Mouse (Mus musculus) brain, embryonic 14.5 days (tissue): Measurements from ENCODE around the gene Gm10803. TPM values are rescaled to one million over a fixed set of nuclear protein-coding genes. Genes with fewer than 3 reads are reported as not detected.
"Not testable (repeated sequence)": the region's sequence is repeated elsewhere in the genome, so short reads cannot be mapped to it uniquely, and the experiment has no call there.

Experiments used
- DNase-seq: peaks from one replicate; pipeline ENCODE4 v3.0.0-alpha.2; 2011; ENCODE audit warnings: low read depth
- CTCF ChIP-seq: fragments of 200-500 bp; IDR thresholded peaks from 2 replicates; pipeline ENCODE4 v1.5.1; 2012; ENCODE audit warnings: inconsistent platforms, mild to moderate bottlenecking, moderate library complexity, borderline replicate concordance; ENCODE audit not compliant: insufficient read depth, insufficient read length; ENCODE audit errors: extremely low read depth
- POLR2A ChIP-seq: fragments of 200-500 bp; IDR thresholded peaks from 2 replicates; pipeline ENCODE4 v1.6.1; 2012; ENCODE audit warnings: mild to moderate bottlenecking, inconsistent platforms, borderline replicate concordance; ENCODE audit not compliant: poor library complexity, insufficient read depth, insufficient read length, severe bottlenecking; ENCODE audit errors: extremely low read depth
- polyA plus RNA-seq: library from polyadenylated mRNA; depleted of rRNA; stranded (reverse); fragments of >200 nt; gene quantifications from 2 replicates; pipeline ENCODE4 v1.2.3, GENCODE M21; 2012; rRNA removed

Gm10803 gene
- not detected in 2 replicates for polyA plus RNA-seq

DNA sequence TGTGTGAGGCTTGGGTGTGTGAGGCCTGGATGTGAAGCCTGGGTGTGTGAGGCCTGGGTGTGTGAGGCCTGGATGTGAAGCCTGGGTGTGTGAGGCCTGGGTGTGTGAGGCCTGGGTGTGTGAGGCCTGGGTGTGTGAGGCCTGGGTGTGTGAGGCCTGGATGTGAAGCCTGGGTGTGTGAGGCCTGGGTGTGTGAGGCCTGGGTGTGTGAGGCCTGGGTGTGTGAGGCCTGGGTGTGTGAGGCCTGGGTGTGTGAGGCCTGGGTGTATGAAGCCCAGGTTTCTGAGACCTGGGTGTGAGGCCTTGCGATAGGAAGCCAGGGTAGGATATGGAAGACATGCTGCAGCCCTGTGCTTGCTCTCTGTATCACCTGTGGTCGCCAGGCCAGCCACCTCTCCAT lies at the start of gene Gm10803:
Gene Gm10803 (plus strand): TSS at position 301 of the 400 bp plus-strand sequence.
- DNase-seq, result not testable (repeated sequence)

DNA sequence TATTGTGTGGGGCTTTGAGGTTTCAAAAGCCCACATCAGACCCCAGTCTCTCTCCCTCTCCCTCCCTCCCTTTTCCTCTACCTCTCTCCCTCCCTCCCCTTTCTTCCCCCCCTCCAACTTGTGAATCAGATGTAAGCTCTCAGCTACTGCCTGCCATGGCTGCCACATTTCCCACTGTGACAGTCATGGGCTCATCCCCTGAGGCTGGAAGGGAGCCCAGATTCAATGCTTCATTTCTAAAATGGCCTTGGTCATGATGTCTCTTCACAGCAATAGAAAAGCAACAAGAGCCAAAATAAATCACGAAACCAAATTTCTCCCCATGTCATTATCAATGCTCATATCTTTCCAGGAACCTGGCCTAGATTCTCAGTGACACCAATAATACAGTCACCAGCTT lies 49.5 kb upstream of the Gm10803 start:
- TF ChIP-seq POLR2A (no peak), CTCF (no peak)
- DNase-seq, result peak; percentile 47

DNA sequence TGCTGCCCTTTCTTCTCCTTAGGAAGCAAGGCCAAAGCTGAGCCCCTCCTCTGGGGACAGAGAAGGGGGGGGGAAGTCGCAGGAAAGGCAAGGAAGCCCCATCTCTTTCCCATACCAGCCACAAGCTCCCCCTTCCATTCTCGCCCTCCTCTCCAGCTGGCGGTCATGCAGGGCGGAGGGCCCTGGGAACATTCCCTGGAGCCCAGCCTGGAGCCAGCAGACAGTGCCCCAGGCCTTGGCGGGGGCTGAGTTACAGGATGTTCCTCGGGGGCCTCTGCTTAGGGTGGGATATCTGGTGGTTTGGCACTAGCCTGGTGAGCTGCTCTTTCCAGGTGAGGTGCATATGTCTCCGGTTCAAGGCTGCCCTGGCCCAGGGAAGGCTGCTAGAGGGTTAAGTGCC lies 48.2 kb upstream of the Gm10803 start:
- no peak for TF ChIP-seq POLR2A
- TF ChIP-seq CTCF, result no peak
- DNase-seq, result no peak

DNA sequence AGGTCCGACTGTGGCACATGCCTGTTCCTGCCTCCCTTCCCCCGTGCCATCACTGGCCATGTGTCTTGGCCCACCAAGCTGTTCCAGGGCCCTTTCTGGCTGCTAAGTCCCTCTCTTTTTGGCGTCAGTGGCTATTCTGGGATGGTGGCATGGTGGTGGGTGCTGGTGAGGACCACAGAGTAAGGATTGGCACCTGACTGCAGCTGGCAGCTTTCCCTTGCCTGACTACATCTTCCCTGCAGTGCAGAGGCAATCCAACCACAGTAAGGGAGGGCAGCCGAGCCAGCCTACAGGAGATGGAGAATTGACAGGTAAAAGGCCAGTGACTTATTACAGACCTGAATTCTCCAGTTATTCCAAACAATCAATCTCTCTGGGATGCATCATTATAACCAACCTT lies 45.1 kb upstream of the Gm10803 start:
- no peak for TF ChIP-seq POLR2A
- no peak for TF ChIP-seq CTCF
- no peak for DNase-seq

DNA sequence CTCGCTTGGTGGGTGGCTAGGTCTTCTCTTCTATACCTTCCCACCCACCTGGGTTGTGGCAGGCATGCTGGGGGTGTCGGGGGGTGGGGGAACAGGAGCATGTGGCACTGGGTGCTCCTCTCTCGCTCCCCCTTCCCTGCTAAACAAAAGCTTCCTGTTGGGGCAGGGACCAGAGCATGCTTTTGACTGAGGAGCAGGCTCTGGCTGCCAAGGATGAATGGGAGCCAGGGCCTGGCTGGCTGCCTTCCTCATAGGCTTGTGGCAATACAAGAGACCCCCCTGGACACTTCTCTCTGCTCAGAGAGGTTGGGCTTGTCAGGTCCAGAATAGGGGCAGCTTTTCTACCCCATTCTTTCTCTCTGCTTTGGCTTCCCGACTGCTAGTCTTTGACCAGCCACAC lies 39.3 kb upstream of the Gm10803 start:
- DNase-seq, result peak; percentile 86
- TF ChIP-seq CTCF (no peak), POLR2A (no peak)

DNA sequence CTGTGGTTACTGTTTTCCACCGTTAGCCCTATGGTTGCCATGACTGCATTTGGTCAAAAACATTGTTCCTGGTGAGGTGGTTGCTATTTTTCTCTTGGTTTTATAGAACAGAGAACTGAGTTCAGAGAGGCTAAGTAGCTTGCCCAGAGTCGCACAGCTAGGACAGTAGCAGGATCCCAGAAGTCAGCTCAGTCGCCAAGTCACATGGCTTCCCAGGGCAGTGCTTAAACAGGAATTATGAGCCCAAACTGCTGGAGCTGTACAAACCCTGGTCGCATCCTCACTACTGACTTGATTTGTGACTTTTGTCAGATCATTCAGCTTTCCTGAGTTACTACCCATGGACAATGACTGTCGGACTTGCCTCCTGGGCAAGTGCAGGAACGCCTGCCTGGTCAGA lies 38.8 kb upstream of the Gm10803 start:
- TF ChIP-seq CTCF (no peak), POLR2A (no peak)
- DNase-seq, result peak; percentile 28

DNA sequence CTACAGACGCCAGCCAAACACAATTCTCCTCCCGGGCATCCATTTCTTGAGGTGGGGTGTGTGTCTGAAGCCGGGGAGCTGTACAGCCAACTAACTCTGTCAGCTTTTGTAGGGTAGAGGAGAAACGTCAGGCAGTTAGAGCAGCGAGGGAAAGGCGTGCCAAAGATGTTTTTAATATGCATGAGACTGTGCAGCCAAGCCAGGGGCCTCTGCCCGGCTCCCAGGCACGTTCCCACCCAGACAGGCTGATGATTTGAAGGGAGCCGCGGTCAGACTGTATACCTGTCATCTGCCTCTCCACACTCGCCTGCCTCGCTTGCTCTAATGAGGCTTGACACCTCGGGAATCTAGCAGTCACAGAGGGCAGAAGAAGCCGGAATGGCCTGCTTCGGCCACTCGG lies 38.4 kb upstream of the Gm10803 start:
- TF ChIP-seq CTCF, result no peak
- TF ChIP-seq POLR2A, result no peak
- DNase-seq, result peak; percentile 69

DNA sequence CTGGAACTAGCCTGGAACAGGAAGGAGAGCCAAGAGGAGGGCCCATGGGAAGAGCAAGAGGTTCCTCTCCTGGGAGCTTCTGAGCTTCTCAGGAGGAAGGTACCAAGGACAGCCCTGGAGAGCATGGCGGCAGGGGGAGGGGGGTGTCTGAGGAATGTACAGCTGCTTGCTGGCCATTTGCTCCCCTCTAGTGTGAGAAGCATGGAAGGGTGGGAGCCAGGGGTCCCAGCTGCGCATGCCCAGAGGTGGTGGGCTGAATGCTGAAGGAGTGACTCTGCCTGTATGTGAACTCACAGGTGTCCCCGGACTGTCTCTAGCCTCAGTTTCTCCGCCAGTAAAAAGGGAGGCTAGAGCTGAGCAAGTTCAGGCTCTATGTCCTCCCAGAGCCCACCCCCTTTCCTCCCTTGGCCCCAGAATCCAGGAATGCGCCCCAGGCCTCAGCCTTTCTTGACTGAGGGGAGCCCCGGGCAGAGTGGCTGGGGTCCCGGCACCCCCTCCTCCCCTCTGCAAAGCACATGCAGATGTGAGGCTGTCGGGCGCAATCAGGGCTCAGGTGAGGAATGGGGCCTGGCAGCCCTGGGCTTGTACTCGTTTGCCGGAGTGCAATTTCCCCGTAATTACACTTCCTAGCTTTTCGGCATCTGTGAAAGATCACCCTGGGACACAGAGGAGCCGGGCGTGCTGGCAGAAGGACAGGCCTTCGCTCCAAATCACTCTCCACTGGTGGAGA lies 35.2 kb upstream of the Gm10803 start:
- DNase-seq, result no peak
- TF ChIP-seq CTCF, result no peak
- no peak for TF ChIP-seq POLR2A

DNA sequence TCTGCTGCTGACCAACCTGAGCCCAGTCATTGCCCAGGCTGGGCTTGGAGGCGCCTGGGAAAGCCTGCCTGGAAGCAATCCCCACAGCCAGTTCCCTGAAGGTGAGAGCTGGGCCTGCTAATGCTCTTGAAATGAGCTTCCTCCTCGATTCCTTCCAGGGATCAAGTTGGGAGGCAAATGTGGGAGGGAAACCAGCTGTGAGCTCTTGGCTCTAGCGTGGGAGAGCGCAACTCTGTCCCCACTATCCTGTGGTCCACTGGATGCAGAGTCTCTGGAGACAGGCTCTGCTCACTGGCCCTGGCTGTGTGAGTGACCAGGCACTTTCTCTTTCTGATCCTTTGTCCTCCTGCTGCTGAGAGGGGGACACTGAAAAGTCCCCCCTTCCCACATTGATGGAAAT lies 30.8 kb upstream of the Gm10803 start:
- no peak for DNase-seq
- TF ChIP-seq CTCF, result no peak

DNA sequence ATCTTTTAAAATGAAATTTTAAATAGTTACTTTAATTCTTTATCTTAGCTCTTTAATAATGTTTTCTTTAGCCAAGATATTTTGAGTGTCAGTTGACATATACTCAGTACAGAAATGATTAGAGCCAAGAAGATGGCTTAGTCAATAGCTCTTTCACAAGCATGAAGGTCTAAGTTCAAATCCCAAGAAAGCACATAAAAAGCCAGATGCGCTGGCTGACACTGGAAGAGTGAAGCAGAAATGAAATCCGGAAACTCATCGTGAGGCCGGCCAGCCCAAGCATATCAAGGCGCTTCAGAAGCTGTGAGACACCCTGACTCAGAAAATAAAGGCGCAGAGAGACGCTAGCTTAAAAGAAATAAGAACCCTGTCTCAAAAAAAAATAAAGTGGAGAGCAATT lies 26.5 kb upstream of the Gm10803 start:
- no peak for DNase-seq
- TF ChIP-seq CTCF, result no peak
- no peak for TF ChIP-seq POLR2A

DNA sequence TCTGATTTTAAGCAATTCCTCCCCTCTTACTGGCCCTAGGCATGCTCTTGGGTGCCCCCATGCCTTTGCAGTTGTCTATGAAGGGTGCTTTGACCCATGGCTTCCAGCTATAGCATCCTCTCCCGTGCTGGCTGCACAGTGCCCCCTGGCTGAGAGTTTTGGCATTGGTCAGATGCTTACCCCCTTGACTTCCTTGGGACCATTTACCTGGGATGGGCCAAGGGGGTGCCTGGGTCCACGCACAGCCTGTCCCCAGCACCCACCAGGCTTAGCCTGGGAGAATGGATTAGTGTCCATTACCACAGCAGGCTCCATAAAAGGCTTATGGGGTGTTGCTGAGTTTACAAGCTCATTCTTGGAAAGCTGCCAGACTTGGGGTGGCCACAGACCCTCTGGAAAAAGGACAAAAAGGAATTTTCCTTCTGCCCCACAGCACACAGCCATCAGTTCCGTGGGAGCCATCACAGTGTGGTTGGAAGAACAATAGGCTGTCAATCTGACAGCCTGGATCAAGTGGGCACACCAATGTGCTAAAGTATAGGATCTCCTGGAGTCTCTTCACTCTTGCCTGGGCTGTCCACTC lies 22.9 kb upstream of the Gm10803 start:
- DNase-seq, result peak; percentile 44
- peak; percentile 49; the same call in 1 of the 2 replicates for TF ChIP-seq CTCF
- TF ChIP-seq POLR2A, result no peak

DNA sequence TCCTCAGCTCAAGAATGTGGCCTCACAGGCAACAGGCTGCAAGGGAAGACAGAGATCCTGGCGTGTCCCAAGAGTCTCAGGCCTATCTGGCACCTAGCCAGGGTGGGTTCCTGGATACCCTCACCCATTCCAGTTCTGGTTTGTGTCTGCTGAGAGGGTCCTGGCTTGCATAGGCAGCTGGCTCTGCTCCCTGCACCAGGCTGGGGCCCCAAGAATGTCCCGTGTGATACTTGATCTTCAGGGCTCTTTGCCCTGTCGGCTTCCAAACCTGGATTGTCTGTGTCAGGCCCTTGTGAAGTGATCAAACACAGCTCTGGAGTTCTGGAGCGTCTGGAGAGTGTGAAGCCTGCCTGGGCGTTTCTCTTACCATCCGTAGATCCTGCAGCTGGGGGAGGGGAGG lies 22.2 kb upstream of the Gm10803 start:
- no peak for DNase-seq
- TF ChIP-seq POLR2A (no peak), CTCF (no peak)
